Mouse (Mus musculus): ENCODE measurements around the gene Lipa.

- TF ChIP-seq GATA1 (IDR thresholded peaks at IDR 0.05; ENCODE audit: low read length) (no peak), TAL1 (IDR thresholded peaks at IDR 0.05; ENCODE audit: low read length) (no peak)
These were observed at the start of gene Lipa for GRCm38 (mm10) chr19:34526941-34527682.
